Mouse (Mus musculus): ENCODE data around the gene Mkks.

DNA sequence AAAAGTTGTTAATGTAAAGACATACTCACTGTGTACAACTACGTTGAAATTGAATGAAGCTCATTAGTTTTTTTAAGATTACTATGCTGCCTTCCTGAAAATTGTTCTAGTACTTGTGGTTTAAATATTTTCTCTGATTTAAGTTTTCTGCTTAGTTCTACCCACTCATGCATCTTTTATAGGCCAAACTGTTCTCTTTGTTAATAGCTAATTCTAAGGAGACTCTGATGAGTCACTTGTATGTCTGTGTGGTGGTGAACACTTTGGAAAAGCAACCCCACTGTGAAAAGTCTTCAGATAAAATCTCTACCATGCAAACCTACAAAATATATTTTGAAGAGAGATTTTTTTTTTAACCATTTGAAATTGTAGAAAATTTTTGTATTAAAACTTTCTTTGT is 47.1 kb upstream of the Mkks start:
- TF ChIP-seq CTCF (IDR thresholded peaks at IDR 0.05; ENCODE audit: low read depth, low read length) (no peak), EP300 (IDR thresholded peaks at IDR 0.05; ENCODE audit: insufficient read depth, low read depth, low read length) (no peak), POLR2A (IDR thresholded peaks at IDR 0.05; ENCODE audit: insufficient read depth, low read length) (no peak)
